Mouse (Mus musculus) granulocyte monocyte progenitor cell, adult 5-6 weeks (primary cell): ENCODE data around the gene Rap2a. TPM values are rescaled to one million over a fixed set of nuclear protein-coding genes. Genes with fewer than 3 reads are reported as not detected.

Source experiments
- ATAC-seq: replicated peaks from 2 replicates; pipeline ENCODE4 v1.8.0; 2016; ENCODE audit warnings: mild to moderate bottlenecking, moderate TSS enrichment, inconsistent platforms; ENCODE audit not compliant: poor library complexity, severe bottlenecking
- total RNA-seq, 2 experiments: library from RNA; stranded (forward) in 1 of 2; stranded (reverse) in 1 of 2; fragments of 200-712, 200-1000 nt in 1 of 2; fragments of >200 nt in 1 of 2; fragmentation: Nextera tagmentation in 1 of 2; gene quantifications; 2 replicates each; pipeline ENCODE4 v1.2.3; 2014 to 2017

Rap2a gene
- total RNA-seq, 2 experiments from 2014 or later: 5.6 to 6.1 TPM

GRCm38 (mm10) chr14:120496827-120497226 is 18.6 kb downstream of the Rap2a start:
- peak; percentile 76 for ATAC-seq

- no peak for ATAC-seq
These were observed 20.9 kb downstream of the Rap2a start for GRCm38 (mm10) chr14:120499096-120499495.

- ATAC-seq: no peak
These were observed 21.4 kb downstream of the Rap2a start for GRCm38 (mm10) chr14:120499601-120500000.

GRCm38 (mm10) chr14:120500021-120500560 is 21.8 kb downstream of the Rap2a start:
- ATAC-seq: no peak

GRCm38 (mm10) chr14:120500791-120501190 is 22.5 kb downstream of the Rap2a start:
- ATAC-seq: no peak

- ATAC-seq: no peak
These were observed 25.4 kb downstream of the Rap2a start for GRCm38 (mm10) chr14:120503641-120504040.

- ATAC-seq: no peak
These were observed 26.2 kb downstream of the Rap2a start for GRCm38 (mm10) chr14:120504423-120504822.

- no peak for ATAC-seq
These were observed 26.8 kb downstream of the Rap2a start for GRCm38 (mm10) chr14:120504928-120505461.

GRCm38 (mm10) chr14:120505918-120506317 is 27.7 kb downstream of the Rap2a start:
- ATAC-seq: no peak

- no peak for ATAC-seq
These were observed 29.3 kb downstream of the Rap2a start for GRCm38 (mm10) chr14:120507516-120507915.

- no peak for ATAC-seq
These were observed 30.5 kb downstream of the Rap2a start for GRCm38 (mm10) chr14:120508566-120509365.

- ATAC-seq: no peak
These were observed 31.1 kb downstream of the Rap2a start for GRCm38 (mm10) chr14:120509366-120509640.

GRCm38 (mm10) chr14:120511821-120512220 is 33.6 kb downstream of the Rap2a start:
- no peak for ATAC-seq

GRCm38 (mm10) chr14:120514821-120515271 is 36.6 kb downstream of the Rap2a start:
- no peak for ATAC-seq

- no peak for ATAC-seq
These were observed 37.1 kb downstream of the Rap2a start for GRCm38 (mm10) chr14:120515376-120515775.

- no peak for ATAC-seq
These were observed 40.5 kb downstream of the Rap2a start for GRCm38 (mm10) chr14:120518706-120519105.

- ATAC-seq: no peak
These were observed 41.7 kb downstream of the Rap2a start for GRCm38 (mm10) chr14:120519921-120520320.

GRCm38 (mm10) chr14:120520843-120521242 is 42.6 kb downstream of the Rap2a start:
- ATAC-seq: peak; percentile 88

- 0 out of 2 replicates have a peak, but pooled peaks have one; percentile 16 for ATAC-seq
These were observed 45.1 kb downstream of the Rap2a start for GRCm38 (mm10) chr14:120523296-120523695.

GRCm38 (mm10) chr14:120525644-120526043 is 47.4 kb downstream of the Rap2a start:
- ATAC-seq: peak; percentile 58

- no peak for ATAC-seq
These were observed 55.1 kb downstream of the Rap2a start for GRCm38 (mm10) chr14:120533301-120533700.

GRCm38 (mm10) chr14:120534841-120535271 is 56.6 kb downstream of the Rap2a start:
- no peak for ATAC-seq
